Mouse (Mus musculus): ENCODE data around the gene Gm10322. TPM values are rescaled to one million over a fixed set of nuclear protein-coding genes. Genes with fewer than 3 reads are reported as not detected.

Gm10322 gene
- polyA plus RNA-seq, 1 experiment from 2014 or later = not detected

DNA sequence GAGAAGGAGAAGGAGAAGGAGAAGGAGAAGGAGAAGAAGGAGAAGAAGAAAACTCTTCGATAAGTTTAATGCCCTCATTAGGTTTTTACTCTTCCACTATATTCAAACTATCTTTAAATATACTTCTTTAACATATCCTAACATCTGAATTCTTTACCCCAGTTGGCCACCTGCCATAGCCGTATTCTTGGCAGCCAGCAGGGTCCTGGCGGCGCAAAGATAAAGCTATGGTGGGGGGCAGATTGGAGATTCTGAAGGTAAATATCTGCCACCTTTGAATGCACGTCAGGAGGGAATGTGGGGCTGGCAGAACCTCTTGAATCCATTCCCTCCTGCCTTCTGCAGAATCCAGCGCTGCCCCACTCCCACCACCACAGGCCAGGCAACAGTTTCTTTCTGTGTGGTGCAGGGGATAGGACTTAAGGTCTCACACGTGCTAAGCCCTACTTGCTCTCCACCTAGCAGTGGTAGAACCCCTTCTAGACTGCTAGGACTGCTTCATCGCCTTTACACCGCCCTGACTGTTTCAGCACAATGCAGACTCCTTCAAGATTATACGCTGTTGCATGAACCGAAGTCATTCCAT is 10.9 kb upstream of the Gm10322 start:
- WGBS = 86% methylated on average over 11 of the region's 11 CpGs
- no peak overlapping the region for H3K27ac ChIP-seq
- peaks cover 6% of the 10 kb centered on the region; the same call in 1 of the 2 replicates for H3K4me1 ChIP-seq

GRCm38 (mm10) chr10:59613276-59613675 is 2.6 kb upstream of the Gm10322 start:
- Histone ChIP-seq H3K36me3 (replicated peaks) (no peaks in the 10 kb centered on the region), H3K27me3 (ENCODE audit: poor library complexity, severe bottlenecking) (no peaks in the 10 kb centered on the region), H3K4me3 (no peak overlapping the region), H3K4me1 (peaks cover 27% of the 10 kb centered on the region), H3K9me3 (no peaks in the 10 kb centered on the region), H3K27ac (no peak overlapping the region)
- WGBS = 77% methylated on average over 5 of the region's 5 CpGs
- no peak for DNase-seq (ENCODE audit: extremely low spot score, low spot score)

More for the DNA sequence above, 10.9 kb upstream of the Gm10322 start:
- no peaks in the 10 kb centered on the region for H3K27me3 ChIP-seq (ENCODE audit: poor library complexity, severe bottlenecking)
- DNase-seq (ENCODE audit: extremely low spot score, low spot score) = no peak
- H3K4me3 ChIP-seq = no peak overlapping the region
- no peaks in the 10 kb centered on the region for H3K36me3 ChIP-seq (replicated peaks)
- no peaks in the 10 kb centered on the region for H3K9me3 ChIP-seq

GRCm38 (mm10) chr10:59614141-59614540 is 1.7 kb upstream of the Gm10322 start:
- H3K27ac ChIP-seq = no peak overlapping the region
- H3K9me3 ChIP-seq = no peaks in the 10 kb centered on the region
- no peak for DNase-seq (ENCODE audit: extremely low spot score, low spot score)
- H3K27me3 ChIP-seq (ENCODE audit: poor library complexity, severe bottlenecking) = no peaks in the 10 kb centered on the region
- peaks cover 27% of the 10 kb centered on the region for H3K4me1 ChIP-seq
- 93% methylated on average over 5 of the region's 5 CpGs for WGBS
- no peak overlapping the region for H3K4me3 ChIP-seq
- no peaks in the 10 kb centered on the region for H3K36me3 ChIP-seq (replicated peaks)

DNA sequence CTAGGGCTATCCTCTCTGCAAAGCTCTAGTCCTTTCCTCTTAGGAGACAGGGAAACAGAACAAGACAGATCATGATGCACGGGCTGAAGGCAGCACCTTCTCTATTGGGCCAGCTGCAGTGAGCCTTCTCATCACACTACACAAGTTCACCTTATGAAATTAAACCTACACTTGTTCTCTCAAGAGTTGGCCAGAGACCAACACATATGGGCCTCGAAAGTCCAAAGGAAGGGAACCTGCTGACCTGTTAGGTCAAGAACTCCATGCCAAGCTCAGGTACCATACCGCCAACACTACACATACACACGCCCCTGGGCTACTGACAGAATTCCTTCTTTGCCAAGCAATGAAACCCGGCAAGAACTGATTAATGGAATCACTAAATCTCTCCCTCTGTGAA is 452 bp upstream of the Gm10322 start:
- H3K36me3 ChIP-seq (replicated peaks) = no peaks in the 10 kb centered on the region
- peak overlapping the region; percentile 95 for H3K4me3 ChIP-seq
- H3K27ac ChIP-seq = peak overlapping the region; percentile 94; the same call in 1 of the 2 replicates
- 38% methylated on average over 5 of the region's 5 CpGs for WGBS
- peaks cover 27% of the 10 kb centered on the region for H3K4me1 ChIP-seq
- DNase-seq (ENCODE audit: extremely low spot score, low spot score) = no peak
- no peaks in the 10 kb centered on the region for H3K27me3 ChIP-seq (ENCODE audit: poor library complexity, severe bottlenecking)
- no peaks in the 10 kb centered on the region for H3K9me3 ChIP-seq

- Histone ChIP-seq H3K27me3 (ENCODE audit: poor library complexity, severe bottlenecking) (no peaks in the 10 kb centered on the region), H3K27ac (peak within 1 kb of the TSS; percentile 94), H3K9me3 (no peaks in the 10 kb centered on the region), H3K36me3 (replicated peaks) (no peaks in the 10 kb centered on the region), H3K4me3 (peak within 1 kb of the TSS; percentile 95), H3K4me1 (peaks cover 27% of the 10 kb centered on the region)
- peak; percentile 94 for DNase-seq (ENCODE audit: extremely low spot score, low spot score)
- under 1% methylated on average over 36 of the region's 36 CpGs for WGBS
Measured at GRCm38 (mm10) chr10:59616522-59616921, 659 bp downstream of the Gm10322 start, which contains the start of gene Mcu. Gene Mcu (minus strand): TSS chr10:59616692.

- H3K4me3 ChIP-seq = no peak overlapping the region
- H3K9me3 ChIP-seq = no peaks in the 10 kb centered on the region
- H3K27me3 ChIP-seq (ENCODE audit: poor library complexity, severe bottlenecking) = no peaks in the 10 kb centered on the region
- H3K4me1 ChIP-seq = peaks cover 27% of the 10 kb centered on the region
- no peak overlapping the region for H3K27ac ChIP-seq
- 95% methylated on average over 7 of the region's 7 CpGs for WGBS
- H3K36me3 ChIP-seq (replicated peaks) = no peaks in the 10 kb centered on the region
- no peak for DNase-seq (ENCODE audit: extremely low spot score, low spot score)
Measured at GRCm38 (mm10) chr10:59617776-59618175, 1.9 kb downstream of the Gm10322 start.

DNA sequence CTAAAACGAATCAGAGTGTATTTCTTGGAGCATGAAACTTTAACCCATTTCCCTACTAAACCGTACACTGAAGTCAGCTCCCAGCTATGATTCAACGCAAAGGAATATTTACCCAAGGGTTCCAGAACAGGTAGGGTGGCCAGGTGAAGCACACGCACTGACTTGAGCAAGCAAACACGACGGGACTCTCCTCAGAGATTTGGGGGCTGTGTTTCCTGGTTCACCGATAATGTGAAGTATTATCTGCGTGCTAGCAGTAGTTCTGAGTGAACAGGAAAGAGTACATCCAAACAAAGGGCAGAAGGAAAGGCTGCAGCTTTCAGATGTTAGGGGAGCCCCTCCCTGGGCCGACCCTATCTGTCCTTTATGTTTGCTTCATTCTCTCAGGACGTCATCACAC is 5.5 kb downstream of the Gm10322 start:
- no peak overlapping the region for H3K27ac ChIP-seq
- H3K9me3 ChIP-seq = no peaks in the 10 kb centered on the region
- H3K27me3 ChIP-seq (ENCODE audit: poor library complexity, severe bottlenecking) = no peaks in the 10 kb centered on the region
- 84% methylated on average over 10 of the region's 10 CpGs for WGBS
- no peak overlapping the region for H3K4me3 ChIP-seq
- H3K36me3 ChIP-seq (replicated peaks) = no peaks in the 10 kb centered on the region
- DNase-seq (ENCODE audit: extremely low spot score, low spot score) = no peak
- peaks cover 6% of the 10 kb centered on the region for H3K4me1 ChIP-seq

GRCm38 (mm10) chr10:59623496-59623895 is 7.6 kb downstream of the Gm10322 start:
- no peak for DNase-seq (ENCODE audit: extremely low spot score, low spot score)
- Histone ChIP-seq H3K4me1 (peaks cover 11% of the 10 kb centered on the region), H3K27ac (no peak overlapping the region), H3K27me3 (ENCODE audit: poor library complexity, severe bottlenecking) (no peaks in the 10 kb centered on the region), H3K36me3 (replicated peaks) (no peaks in the 10 kb centered on the region), H3K9me3 (no peaks in the 10 kb centered on the region), H3K4me3 (no peak overlapping the region)
- WGBS = 85% methylated on average over 5 of the region's 5 CpGs

DNA sequence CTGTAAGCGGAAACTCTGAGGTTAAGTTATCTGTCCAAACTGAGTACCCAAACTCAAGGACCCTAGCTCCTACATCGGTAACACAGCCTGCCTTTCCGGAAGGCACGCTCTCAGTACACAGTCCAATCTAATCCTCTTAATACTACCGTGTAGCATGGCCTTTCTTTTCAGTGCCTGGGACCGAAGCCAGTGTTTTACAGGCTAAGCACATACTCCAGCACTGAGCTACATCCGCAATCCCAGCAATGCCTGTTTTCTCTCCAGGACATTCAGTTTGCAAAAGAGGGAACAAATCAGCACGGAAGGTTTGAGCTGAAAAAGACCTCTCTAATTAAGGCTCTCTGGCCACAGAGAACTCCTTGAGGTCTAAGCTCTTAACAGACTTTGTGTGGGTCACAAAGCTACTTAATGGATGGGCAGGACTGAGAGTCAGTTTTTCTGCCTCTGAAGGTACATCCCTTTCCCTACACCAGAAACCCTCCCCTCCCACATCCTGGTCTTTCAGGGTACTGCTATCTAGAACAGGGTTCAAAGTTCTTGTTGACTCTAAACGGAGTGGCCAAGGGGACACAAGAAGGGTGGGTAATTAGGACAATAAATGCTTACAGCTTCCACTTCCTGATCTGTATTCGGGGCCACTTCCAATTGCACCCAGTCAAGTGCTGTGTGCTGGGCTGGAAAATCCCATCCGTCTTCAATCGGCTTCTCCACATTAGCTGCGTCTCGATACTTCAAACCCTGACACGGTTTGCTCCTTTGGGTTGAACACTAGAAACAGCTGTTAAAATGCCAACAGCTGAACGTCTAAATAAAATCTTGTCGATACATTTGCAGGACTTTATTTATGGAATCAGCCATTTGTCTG is 13.0 kb downstream of the Gm10322 start:
- Histone ChIP-seq H3K27me3 (ENCODE audit: poor library complexity, severe bottlenecking) (no peaks in the 10 kb centered on the region), H3K4me1 (peaks cover 22% of the 10 kb centered on the region), H3K36me3 (replicated peaks) (no peaks in the 10 kb centered on the region), H3K4me3 (no peak overlapping the region), H3K27ac (0 out of 2 replicates have a peak overlapping the region, but pooled peaks have one; percentile 6), H3K9me3 (no peaks in the 10 kb centered on the region)
- no peak for DNase-seq (ENCODE audit: extremely low spot score, low spot score)
- 61% methylated on average over 17 of the region's 17 CpGs for WGBS

GRCm38 (mm10) chr10:59629506-59629782 is 13.6 kb downstream of the Gm10322 start:
- H3K27me3 ChIP-seq (ENCODE audit: poor library complexity, severe bottlenecking) = no peaks in the 10 kb centered on the region

DNA sequence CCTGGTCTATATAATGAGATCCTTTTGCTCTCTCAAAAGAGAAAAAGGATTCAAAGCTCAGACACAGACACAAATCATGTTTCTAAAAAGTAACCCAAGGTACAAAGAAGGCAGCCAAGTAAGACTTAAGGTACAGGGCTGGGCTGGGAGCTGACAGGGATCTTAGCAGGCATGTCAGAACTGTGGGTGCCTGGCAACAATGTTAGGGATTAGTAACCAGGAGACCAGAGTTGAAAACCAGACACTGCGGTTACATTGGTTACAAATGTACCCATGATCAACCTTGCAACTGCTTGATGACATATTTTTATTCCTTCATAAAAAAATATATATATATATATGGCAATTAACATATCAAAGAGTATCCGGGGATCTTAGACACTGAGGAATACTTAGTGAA is 20.2 kb downstream of the Gm10322 start:
- WGBS = 76% methylated on average over 2 of the region's 2 CpGs
- H3K4me1 ChIP-seq = peaks cover 15% of the 10 kb centered on the region; the same call in 1 of the 2 replicates
- H3K4me3 ChIP-seq = no peak overlapping the region
- no peaks in the 10 kb centered on the region for H3K36me3 ChIP-seq (replicated peaks)
- no peak for DNase-seq (ENCODE audit: extremely low spot score, low spot score)
- no peaks in the 10 kb centered on the region for H3K27me3 ChIP-seq (ENCODE audit: poor library complexity, severe bottlenecking)
- H3K27ac ChIP-seq = no peak overlapping the region
- H3K9me3 ChIP-seq = no peaks in the 10 kb centered on the region

More at GRCm38 (mm10) chr10:59629506-59629782, 13.6 kb downstream of the Gm10322 start:
- no peak for DNase-seq (ENCODE audit: extremely low spot score, low spot score)
- H3K4me3 ChIP-seq = no peak overlapping the region
- H3K36me3 ChIP-seq (replicated peaks) = no peaks in the 10 kb centered on the region
- peaks cover 22% of the 10 kb centered on the region for H3K4me1 ChIP-seq
- WGBS = 83% methylated on average over 4 of the region's 4 CpGs
- no peaks in the 10 kb centered on the region for H3K9me3 ChIP-seq
- no peak overlapping the region for H3K27ac ChIP-seq

DNA sequence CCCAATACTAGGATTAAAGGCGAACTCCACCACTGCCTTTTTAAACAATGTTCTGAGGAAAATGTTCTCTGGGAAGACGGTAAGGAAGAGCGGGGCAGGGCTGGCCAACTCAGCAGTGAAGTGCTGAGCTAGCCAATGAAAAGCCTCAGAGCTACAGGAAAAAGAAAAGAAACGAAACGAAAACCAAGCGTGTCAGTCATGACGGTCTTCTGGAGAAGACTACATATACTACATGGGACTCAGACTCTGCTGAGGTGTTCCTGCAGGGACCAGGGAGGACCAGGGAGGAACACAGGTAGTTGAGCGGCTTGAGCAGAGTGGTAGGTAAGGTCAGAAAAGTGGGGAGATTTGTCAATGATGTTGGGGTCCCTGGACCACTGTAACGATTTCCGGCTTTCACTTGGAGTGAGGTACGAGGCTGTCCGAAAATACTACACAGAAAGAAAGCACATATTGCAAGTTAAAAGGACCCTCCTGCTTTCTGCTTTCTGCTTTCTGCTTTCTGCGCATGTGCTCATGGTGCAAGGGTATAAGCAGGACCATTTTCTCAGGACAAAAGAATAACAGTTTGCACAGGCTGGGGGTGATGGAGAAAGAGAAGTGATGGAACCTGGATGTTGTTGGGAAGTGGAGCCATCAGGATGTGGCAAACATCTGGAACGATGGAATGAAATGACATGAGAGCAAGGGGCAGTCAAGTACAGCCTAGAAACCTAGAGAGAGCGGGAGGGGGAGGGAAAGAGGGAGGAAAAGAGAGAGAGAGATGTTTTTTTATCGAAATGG is 21.1 kb downstream of the Gm10322 start:
- Histone ChIP-seq H3K4me3 (no peak overlapping the region), H3K9me3 (no peaks in the 10 kb centered on the region), H3K27ac (0 out of 2 replicates have a peak overlapping the region, but pooled peaks have one; percentile 3), H3K27me3 (ENCODE audit: poor library complexity, severe bottlenecking) (no peaks in the 10 kb centered on the region), H3K4me1 (peaks cover 18% of the 10 kb centered on the region; the same call in 1 of the 2 replicates), H3K36me3 (replicated peaks) (no peaks in the 10 kb centered on the region)
- 82% methylated on average over 16 of the region's 16 CpGs for WGBS
- DNase-seq (ENCODE audit: extremely low spot score, low spot score) = no peak
